Mouse (Mus musculus): ENCODE measurements around the gene Hap1. TPM values are rescaled to one million over a fixed set of nuclear protein-coding genes. Genes with fewer than 3 reads are reported as not detected.

Hap1 gene
- polyA plus RNA-seq, 2 experiments: 0.06 to 0.23 TPM

- ATAC-seq (ENCODE audit: insufficient read depth): no peak
- no peak for TF ChIP-seq EP300 (IDR thresholded peaks at IDR 0.05; ENCODE audit: low read depth)
- TF ChIP-seq CTCF (IDR thresholded peaks at IDR 0.05; ENCODE audit: low read depth): no peak
- Histone ChIP-seq H3K36me3 (replicated peaks; ENCODE audit: control insufficient read depth, insufficient read depth, low read depth) (no peaks in the 10 kb centered on the region), H3K27ac (no peak overlapping the region), H3K9ac (replicated peaks) (no peak overlapping the region), H3K4me3 (ENCODE audit: insufficient read depth in 1 of 2, low read depth in 2 of 2, low read length in 2 of 2) (no peak overlapping the region), H3K4me2 (ENCODE audit: low read depth) (no peak overlapping the region), H3K4me1 (replicated peaks; ENCODE audit: control insufficient read depth in 2 of 2, insufficient read depth in 2 of 2, low read length in 1 of 2) (peaks cover 0 to 11% of the 10 kb centered on the region in 2 experiments; a peak in 1 of 4 replicates), H3K9me3 (ENCODE audit: control insufficient read depth, low read length) (no peaks in the 10 kb centered on the region), H3K27me3 (ENCODE audit: control insufficient read depth, insufficient read depth, low read length) (no peaks in the 10 kb centered on the region)
- DNase-seq (ENCODE audit: low read depth in 3 of 3, low spot score in 3 of 3): no peak
- WGBS (ENCODE audit: insufficient replicate concordance): 60% methylated on average over 6 of the region's 6 CpGs
Measured at GRCm38 (mm10) chr11:100388588-100388987, 32.7 kb upstream of the Hap1 start.

- DNase-seq (ENCODE audit: low read depth in 3 of 3, low spot score in 3 of 3) (no peak), ATAC-seq (ENCODE audit: insufficient read depth) (no peak)
- no peaks in the 10 kb centered on the region for H3K27me3 ChIP-seq (ENCODE audit: control insufficient read depth, insufficient read depth, low read length)
- no peaks in the 10 kb centered on the region for H3K9me3 ChIP-seq (ENCODE audit: control insufficient read depth, low read length)
- no peak overlapping the region for H3K9ac ChIP-seq (replicated peaks)
- TF ChIP-seq EP300 (IDR thresholded peaks at IDR 0.05; ENCODE audit: low read depth): no peak
- no peak for TF ChIP-seq CTCF (IDR thresholded peaks at IDR 0.05; ENCODE audit: low read depth)
- no peak overlapping the region for H3K4me3 ChIP-seq (ENCODE audit: insufficient read depth in 1 of 2, low read depth in 2 of 2, low read length in 2 of 2)
- no peak overlapping the region for H3K27ac ChIP-seq
- no peaks in the 10 kb centered on the region; the same call in 1 of the 2 replicates for H3K36me3 ChIP-seq (replicated peaks; ENCODE audit: control insufficient read depth, insufficient read depth, low read depth)
- 39% methylated on average over 14 of the region's 14 CpGs for WGBS (ENCODE audit: insufficient replicate concordance)
- H3K4me2 ChIP-seq (ENCODE audit: low read depth): no peak overlapping the region
- peaks cover 0 to 11% of the 10 kb centered on the region in 2 experiments; a peak in 1 of 4 replicates for H3K4me1 ChIP-seq (replicated peaks; ENCODE audit: control insufficient read depth in 2 of 2, insufficient read depth in 2 of 2, low read length in 1 of 2)
Measured at GRCm38 (mm10) chr11:100387589-100388375, 31.9 kb upstream of the Hap1 start.

DNA sequence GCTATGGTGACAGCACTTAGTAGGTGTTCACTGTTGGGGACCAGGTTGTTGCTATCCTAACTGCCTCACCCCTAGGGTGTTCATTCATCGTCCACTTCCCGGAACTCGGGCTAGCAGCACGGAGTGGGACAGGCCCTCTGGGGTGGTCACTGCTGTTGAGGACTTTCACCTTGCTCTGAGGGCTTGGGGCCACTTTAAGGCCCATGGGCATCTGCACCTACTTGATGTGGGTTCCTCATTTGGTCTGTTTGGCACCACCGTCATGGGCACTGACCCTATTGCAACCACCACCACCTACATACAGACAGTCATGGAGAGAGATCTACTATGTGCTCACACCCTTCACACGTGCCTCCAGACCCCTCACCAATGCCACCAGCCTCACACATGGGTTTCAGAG, 31.2 kb upstream of the Hap1 start:
- Histone ChIP-seq H3K4me2 (ENCODE audit: low read depth) (no peak overlapping the region), H3K9me3 (ENCODE audit: control insufficient read depth, low read length) (no peaks in the 10 kb centered on the region), H3K27me3 (ENCODE audit: control insufficient read depth, insufficient read depth, low read length) (no peaks in the 10 kb centered on the region), H3K27ac (no peak overlapping the region), H3K4me1 (replicated peaks; ENCODE audit: control insufficient read depth in 2 of 2, insufficient read depth in 2 of 2, low read length in 1 of 2) (peaks cover 0 to 11% of the 10 kb centered on the region in 2 experiments; a peak in 1 of 4 replicates), H3K9ac (replicated peaks) (no peak overlapping the region), H3K36me3 (replicated peaks; ENCODE audit: control insufficient read depth, insufficient read depth, low read depth) (no peaks in the 10 kb centered on the region; the same call in 1 of the 2 replicates), H3K4me3 (ENCODE audit: insufficient read depth in 1 of 2, low read depth in 2 of 2, low read length in 2 of 2) (no peak overlapping the region)
- TF ChIP-seq CTCF (IDR thresholded peaks at IDR 0.05; ENCODE audit: low read depth) (no peak), EP300 (IDR thresholded peaks at IDR 0.05; ENCODE audit: low read depth) (no peak)
- ATAC-seq (ENCODE audit: insufficient read depth) (no peak), DNase-seq (ENCODE audit: low read depth in 3 of 3, low spot score in 3 of 3) (no peak)
- 68% methylated on average over 6 of the region's 6 CpGs for WGBS (ENCODE audit: insufficient replicate concordance)

DNA sequence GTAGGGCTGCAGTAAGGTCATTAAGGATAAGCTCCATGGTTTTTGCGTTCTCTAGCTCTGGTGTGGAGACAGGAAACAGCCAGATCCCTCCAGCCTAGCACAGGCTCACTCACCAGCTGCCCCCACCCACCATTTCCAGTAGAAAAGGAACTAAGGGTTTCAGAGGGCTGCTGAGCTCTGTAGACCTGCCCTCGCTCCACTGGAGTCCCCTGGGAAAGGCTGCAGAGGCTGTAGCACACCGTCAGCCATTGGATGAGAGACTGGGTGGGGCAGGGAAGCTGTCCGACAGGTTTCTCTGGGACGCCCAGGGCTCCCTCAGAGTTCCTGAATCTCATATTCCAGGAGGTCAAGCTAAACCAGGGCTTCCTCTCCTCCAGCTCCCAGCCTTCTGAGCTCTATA, 30.7 kb upstream of the Hap1 start:
- H3K4me1 ChIP-seq (replicated peaks; ENCODE audit: control insufficient read depth in 2 of 2, insufficient read depth in 2 of 2, low read length in 1 of 2): 0 out of 4 replicates have a peak, but pooled peaks cover 0 to 11% of the 10 kb centered on the region in 2 experiments
- no peaks in the 10 kb centered on the region; the same call in 1 of the 2 replicates for H3K36me3 ChIP-seq (replicated peaks; ENCODE audit: control insufficient read depth, insufficient read depth, low read depth)
- no peak overlapping the region for H3K9ac ChIP-seq (replicated peaks)
- WGBS (ENCODE audit: insufficient replicate concordance): 41% methylated on average over 5 of the region's 5 CpGs
- no peak overlapping the region for H3K4me2 ChIP-seq (ENCODE audit: low read depth)
- no peak for TF ChIP-seq CTCF (IDR thresholded peaks at IDR 0.05; ENCODE audit: low read depth)
- TF ChIP-seq EP300 (IDR thresholded peaks at IDR 0.05; ENCODE audit: low read depth): no peak
- no peaks in the 10 kb centered on the region for H3K27me3 ChIP-seq (ENCODE audit: control insufficient read depth, insufficient read depth, low read length)
- ATAC-seq (ENCODE audit: insufficient read depth) (no peak), DNase-seq (ENCODE audit: low read depth in 3 of 3, low spot score in 3 of 3) (no peak)
- no peak overlapping the region for H3K27ac ChIP-seq
- no peaks in the 10 kb centered on the region for H3K9me3 ChIP-seq (ENCODE audit: control insufficient read depth, low read length)
- no peak overlapping the region for H3K4me3 ChIP-seq (ENCODE audit: insufficient read depth in 1 of 2, low read depth in 2 of 2, low read length in 2 of 2)

- ATAC-seq (ENCODE audit: insufficient read depth): no peak
- Histone ChIP-seq H3K4me3 (ENCODE audit: insufficient read depth in 1 of 2, low read depth in 2 of 2, low read length in 2 of 2) (no peak overlapping the region), H3K9me3 (ENCODE audit: control insufficient read depth, low read length) (no peaks in the 10 kb centered on the region), H3K4me2 (ENCODE audit: low read depth) (no peak overlapping the region), H3K4me1 (replicated peaks; ENCODE audit: control insufficient read depth in 2 of 2, insufficient read depth in 2 of 2, low read length in 1 of 2) (0 out of 4 replicates have a peak, but pooled peaks cover 0 to 6% of the 10 kb centered on the region in 2 experiments), H3K27ac (no peak overlapping the region), H3K9ac (replicated peaks) (no peak overlapping the region), H3K27me3 (ENCODE audit: control insufficient read depth, insufficient read depth, low read length) (no peaks in the 10 kb centered on the region), H3K36me3 (replicated peaks; ENCODE audit: control insufficient read depth, insufficient read depth, low read depth) (no peaks in the 10 kb centered on the region; the same call in 1 of the 2 replicates)
- TF ChIP-seq CTCF (IDR thresholded peaks at IDR 0.05; ENCODE audit: low read depth) (no peak), EP300 (IDR thresholded peaks at IDR 0.05; ENCODE audit: low read depth) (no peak)
- DNase-seq (ENCODE audit: low read depth in 3 of 3, low spot score in 3 of 3): no peak
- 74% methylated on average over 3 of the region's 3 CpGs for WGBS (ENCODE audit: insufficient replicate concordance)
Measured at GRCm38 (mm10) chr11:100385016-100385415, 29.1 kb upstream of the Hap1 start.
